Mouse (Mus musculus): ENCODE results near the gene Rps11. TPM values are rescaled to one million over a fixed set of nuclear protein-coding genes. Genes with fewer than 3 reads are reported as not detected.
"Not testable (repeated sequence)": the region's sequence is repeated elsewhere in the genome, so short reads cannot be mapped to it uniquely, and the experiment has no call there.

Gene Rps11
- polyA plus RNA-seq, 1 experiment from 2014 or later: 1,701 TPM

GRCm38 (mm10) chr7:45128624-45129246 is 4.5 kb upstream of the Rps11 start, which contains the start of gene Rpl13a:
Rpl13a (minus strand) TSS chr7:45128761.
- ATAC-seq: peak; percentile 91
- peak within 1 kb of the TSS; percentile 97 for H3K9ac ChIP-seq (ENCODE audit: low read depth, low read length)
- H3K4me3 ChIP-seq (ENCODE audit: low read length): peak within 1 kb of the TSS; percentile 77
- H3K9me3 ChIP-seq (ENCODE audit: control insufficient read depth, low read length): peaks cover 3% of the 10 kb centered on the region; the same call in 1 of the 2 replicates
- peaks cover 20% of the 10 kb centered on the region for H3K36me3 ChIP-seq (ENCODE audit: control insufficient read depth, insufficient read depth, low read length)
- under 1% methylated on average over 48 of the region's 48 CpGs for WGBS
- H3K4me2 ChIP-seq (ENCODE audit: low read depth, low read length): peak within 1 kb of the TSS; percentile 73
- peak within 1 kb of the TSS; percentile 92 for H3K27ac ChIP-seq (ENCODE audit: low read length)
- peaks cover 21% of the 10 kb centered on the region for H3K4me1 ChIP-seq (ENCODE audit: control insufficient read depth, insufficient read depth, low read length)
- H3K27me3 ChIP-seq (replicated peaks; ENCODE audit: control insufficient read depth, insufficient read depth, low read length): no peaks in the 10 kb centered on the region

GRCm38 (mm10) chr7:45127700-45128224 is 3.5 kb upstream of the Rps11 start:
- H3K9me3 ChIP-seq (ENCODE audit: control insufficient read depth, low read length): no peaks in the 10 kb centered on the region
- peak overlapping the region; percentile 97 for H3K9ac ChIP-seq (ENCODE audit: low read depth, low read length)
- peak overlapping the region; percentile 77 for H3K4me3 ChIP-seq (ENCODE audit: low read length)
- H3K27me3 ChIP-seq (replicated peaks; ENCODE audit: control insufficient read depth, insufficient read depth, low read length): no peaks in the 10 kb centered on the region
- WGBS: 2% methylated on average over 6 of the region's 6 CpGs
- peaks cover 26% of the 10 kb centered on the region for H3K4me1 ChIP-seq (ENCODE audit: control insufficient read depth, insufficient read depth, low read length)
- peak overlapping the region; percentile 73 for H3K4me2 ChIP-seq (ENCODE audit: low read depth, low read length)
- H3K27ac ChIP-seq (ENCODE audit: low read length): peak overlapping the region; percentile 83
- H3K36me3 ChIP-seq (ENCODE audit: control insufficient read depth, insufficient read depth, low read length): peaks cover 24% of the 10 kb centered on the region
- no peak for ATAC-seq

- H3K4me1 ChIP-seq (ENCODE audit: control insufficient read depth, insufficient read depth, low read length): peaks cover 31% of the 10 kb centered on the region
Observed at GRCm38 (mm10) chr7:45126844-45127699, 2.8 kb upstream of the Rps11 start.

GRCm38 (mm10) chr7:45126147-45126843 is 2.1 kb upstream of the Rps11 start:
- H3K36me3 ChIP-seq (ENCODE audit: control insufficient read depth, insufficient read depth, low read length): peaks cover 34% of the 10 kb centered on the region

More at GRCm38 (mm10) chr7:45126844-45127699, 2.8 kb upstream of the Rps11 start:
- no peak for ATAC-seq
- Histone ChIP-seq H3K9ac (ENCODE audit: low read depth, low read length) (peak overlapping the region; percentile 97), H3K4me2 (ENCODE audit: low read depth, low read length) (peak overlapping the region; percentile 73), H3K9me3 (ENCODE audit: control insufficient read depth, low read length) (no peaks in the 10 kb centered on the region), H3K27me3 (replicated peaks; ENCODE audit: control insufficient read depth, insufficient read depth, low read length) (no peaks in the 10 kb centered on the region), H3K4me3 (ENCODE audit: low read length) (peak overlapping the region; percentile 77), H3K36me3 (ENCODE audit: control insufficient read depth, insufficient read depth, low read length) (peaks cover 28% of the 10 kb centered on the region), H3K27ac (ENCODE audit: low read length) (peak overlapping the region; percentile 83)
- WGBS: 36% methylated on average over 21 of the region's 21 CpGs

GRCm38 (mm10) chr7:45125649-45126048 is 1.4 kb upstream of the Rps11 start:
- not testable (repeated sequence) for H3K9me3 ChIP-seq (ENCODE audit: control insufficient read depth, low read length); H3K27me3 ChIP-seq (replicated peaks; ENCODE audit: control insufficient read depth, insufficient read depth, low read length); ATAC-seq
- WGBS: 67% methylated on average over 5 of the region's 5 CpGs
- Histone ChIP-seq H3K4me3 (ENCODE audit: low read length) (peak overlapping the region; percentile 77), H3K9ac (ENCODE audit: low read depth, low read length) (peak overlapping the region; percentile 97), H3K4me1 (ENCODE audit: control insufficient read depth, insufficient read depth, low read length) (peaks cover 40% of the 10 kb centered on the region), H3K27ac (ENCODE audit: low read length) (peak overlapping the region; percentile 85), H3K4me2 (ENCODE audit: low read depth, low read length) (peak overlapping the region; percentile 73), H3K36me3 (ENCODE audit: control insufficient read depth, insufficient read depth, low read length) (peaks cover 39% of the 10 kb centered on the region)

More at GRCm38 (mm10) chr7:45126147-45126843, 2.1 kb upstream of the Rps11 start:
- Histone ChIP-seq H3K9ac (ENCODE audit: low read depth, low read length) (peak overlapping the region; percentile 97), H3K27ac (ENCODE audit: low read length) (peak overlapping the region; percentile 83), H3K4me3 (ENCODE audit: low read length) (peak overlapping the region; percentile 77), H3K27me3 (replicated peaks; ENCODE audit: control insufficient read depth, insufficient read depth, low read length) (no peaks in the 10 kb centered on the region), H3K4me1 (ENCODE audit: control insufficient read depth, insufficient read depth, low read length) (peaks cover 38% of the 10 kb centered on the region), H3K9me3 (ENCODE audit: control insufficient read depth, low read length) (no peaks in the 10 kb centered on the region), H3K4me2 (ENCODE audit: low read depth, low read length) (peak overlapping the region; percentile 73)
- 65% methylated on average over 17 of the region's 17 CpGs for WGBS
- ATAC-seq: no peak

GRCm38 (mm10) chr7:45125144-45125600 is 933 bp upstream of the Rps11 start:
- Histone ChIP-seq H3K9me3 (ENCODE audit: control insufficient read depth, low read length) (no peaks in the 10 kb centered on the region), H3K4me2 (ENCODE audit: low read depth, low read length) (peak overlapping the region; percentile 13; the same call in 1 of the 2 replicates), H3K27me3 (replicated peaks; ENCODE audit: control insufficient read depth, insufficient read depth, low read length) (no peaks in the 10 kb centered on the region), H3K4me3 (ENCODE audit: low read length) (peak overlapping the region; percentile 93; the same call in 1 of the 2 replicates), H3K36me3 (ENCODE audit: control insufficient read depth, insufficient read depth, low read length) (peaks cover 39% of the 10 kb centered on the region), H3K9ac (ENCODE audit: low read depth, low read length) (0 out of 2 replicates have a peak overlapping the region, but pooled peaks have one; percentile 31), H3K27ac (ENCODE audit: low read length) (peak overlapping the region; percentile 85; the same call in 1 of the 2 replicates), H3K4me1 (ENCODE audit: control insufficient read depth, insufficient read depth, low read length) (peaks cover 40% of the 10 kb centered on the region)
- ATAC-seq: no peak
- 17% methylated on average over 7 of the region's 7 CpGs for WGBS

GRCm38 (mm10) chr7:45123186-45123570 is 1.1 kb downstream of the Rps11 start:
- Histone ChIP-seq H3K9me3 (ENCODE audit: control insufficient read depth, low read length) (no peaks in the 10 kb centered on the region), H3K4me3 (ENCODE audit: low read length) (peak overlapping the region; percentile 93), H3K4me2 (ENCODE audit: low read depth, low read length) (peak overlapping the region; percentile 64), H3K27me3 (replicated peaks; ENCODE audit: control insufficient read depth, insufficient read depth, low read length) (no peaks in the 10 kb centered on the region), H3K9ac (ENCODE audit: low read depth, low read length) (peak overlapping the region; percentile 97), H3K27ac (ENCODE audit: low read length) (peak overlapping the region; percentile 86), H3K4me1 (ENCODE audit: control insufficient read depth, insufficient read depth, low read length) (peaks cover 36% of the 10 kb centered on the region), H3K36me3 (ENCODE audit: control insufficient read depth, insufficient read depth, low read length) (peaks cover 46% of the 10 kb centered on the region)
- 13% methylated on average over 12 of the region's 12 CpGs for WGBS
- no peak for ATAC-seq

- Histone ChIP-seq H3K4me1 (ENCODE audit: control insufficient read depth, insufficient read depth, low read length) (peaks cover 36% of the 10 kb centered on the region), H3K9ac (ENCODE audit: low read depth, low read length) (peak overlapping the region; percentile 97), H3K27me3 (replicated peaks; ENCODE audit: control insufficient read depth, insufficient read depth, low read length) (no peaks in the 10 kb centered on the region), H3K27ac (ENCODE audit: low read length) (peak overlapping the region; percentile 86; the same call in 1 of the 2 replicates), H3K36me3 (ENCODE audit: control insufficient read depth, insufficient read depth, low read length) (peaks cover 46% of the 10 kb centered on the region), H3K9me3 (ENCODE audit: control insufficient read depth, low read length) (no peaks in the 10 kb centered on the region), H3K4me2 (ENCODE audit: low read depth, low read length) (peak overlapping the region; percentile 64), H3K4me3 (ENCODE audit: low read length) (peak overlapping the region; percentile 93)
- ATAC-seq: no peak
- whole genome bisulfite sequencing: 78% methylated on average over 15 of the region's 15 CpGs
Observed at GRCm38 (mm10) chr7:45122561-45123185, 1.6 kb downstream of the Rps11 start.
